Mouse (Mus musculus) cerebellum, adult 2 months (tissue): ENCODE measurements around the gene Rbfox1.

Source experiments
- CTCF ChIP-seq: fragments of 200-500 bp; IDR thresholded peaks from 2 replicates; pipeline ENCODE4 v1.5.1; 2011; ENCODE audit warnings: low read depth, mild to moderate bottlenecking, control low read depth, low read length, moderate library complexity, borderline replicate concordance; ENCODE audit not compliant: insufficient read depth
- POLR2A ChIP-seq: fragments of 200-500 bp; IDR thresholded peaks from 2 replicates; pipeline ENCODE4 v1.6.1; 2011; ENCODE audit warnings: low read length, control low read depth, borderline replicate concordance; ENCODE audit not compliant: insufficient read depth

GRCm38 (mm10) chr16:6555776-6556175, 670.6 kb downstream of the Rbfox1 start:
- no peak for TF ChIP-seq CTCF
- TF ChIP-seq POLR2A, result no peak
